Mouse (Mus musculus) brain, adult 2 months (tissue): ENCODE results near the gene Zdhhc17.

Source experiments
- DNase-seq: peaks from one replicate; pipeline ENCODE4 v3.0.0; 2011; ENCODE audit warnings: low read depth, low spot score

The Zdhhc17 gene

GRCm38 (mm10) chr10:111005611-111006488 lies 4.1 kb downstream of the Zdhhc17 start:
- peak; percentile 67 for DNase-seq

GRCm38 (mm10) chr10:111004220-111004619 lies 5.7 kb downstream of the Zdhhc17 start:
- no peak for DNase-seq

DNA sequence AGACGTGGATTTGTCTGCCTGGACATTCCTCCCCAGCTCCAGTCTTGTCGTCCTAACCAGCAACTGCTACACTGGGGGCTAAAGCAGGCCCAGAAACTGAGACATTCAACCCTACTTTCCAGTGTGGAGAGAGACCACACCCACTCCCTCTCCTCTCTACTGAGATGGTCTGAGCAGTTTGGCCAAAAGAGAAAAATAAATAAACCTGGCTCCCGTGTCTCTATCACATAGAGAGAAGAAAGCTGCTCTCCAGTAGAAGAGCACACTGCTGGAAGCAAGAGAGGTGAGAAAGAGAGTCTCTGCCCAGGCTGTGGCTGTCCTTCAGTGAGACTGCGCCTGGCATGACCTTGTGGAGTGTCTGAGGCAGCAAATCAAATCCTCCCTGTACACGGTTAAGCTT lies 10.7 kb downstream of the Zdhhc17 start:
- DNase-seq = no peak

DNA sequence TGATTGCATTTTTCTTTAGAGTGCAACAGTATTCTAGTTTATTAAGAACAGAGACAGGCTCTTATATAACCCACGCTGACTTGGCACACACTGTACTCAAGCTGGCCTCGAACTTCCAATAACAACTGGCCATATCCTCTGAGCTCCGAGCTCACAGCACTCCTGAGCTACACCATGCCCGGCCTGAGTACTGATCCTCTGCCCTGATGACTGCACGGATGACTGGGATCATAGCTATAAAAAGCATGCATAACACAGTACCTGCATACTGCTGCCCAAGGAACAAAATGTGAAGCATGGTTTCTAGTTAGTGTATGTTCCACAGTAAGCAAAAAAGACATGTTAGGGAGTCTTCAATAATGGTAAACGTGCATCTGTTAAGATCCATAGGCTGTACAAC lies 12.8 kb downstream of the Zdhhc17 start:
- DNase-seq = no peak

GRCm38 (mm10) chr10:110994761-110995160 lies 15.2 kb downstream of the Zdhhc17 start:
- DNase-seq = no peak

DNA sequence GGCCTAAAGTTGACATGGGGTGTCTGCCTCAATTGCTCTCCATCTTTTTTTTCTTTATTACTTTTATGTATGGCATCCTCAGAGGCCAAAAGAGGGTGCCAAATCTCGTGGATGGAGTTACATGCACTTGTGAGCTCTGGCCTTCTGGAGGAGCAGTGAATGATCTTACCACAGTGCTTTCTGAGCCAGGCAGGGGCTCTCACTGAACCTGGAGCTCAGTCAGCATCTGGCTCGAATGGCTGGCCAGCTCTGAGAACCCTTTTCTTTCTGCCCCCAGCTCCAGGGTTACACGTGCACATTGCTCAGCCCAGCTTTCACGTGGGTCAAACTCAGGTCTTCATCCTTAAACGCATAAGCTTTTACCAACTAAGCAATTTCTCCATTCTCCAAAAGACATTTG lies 16.7 kb downstream of the Zdhhc17 start:
- peak; percentile 29 for DNase-seq

DNA sequence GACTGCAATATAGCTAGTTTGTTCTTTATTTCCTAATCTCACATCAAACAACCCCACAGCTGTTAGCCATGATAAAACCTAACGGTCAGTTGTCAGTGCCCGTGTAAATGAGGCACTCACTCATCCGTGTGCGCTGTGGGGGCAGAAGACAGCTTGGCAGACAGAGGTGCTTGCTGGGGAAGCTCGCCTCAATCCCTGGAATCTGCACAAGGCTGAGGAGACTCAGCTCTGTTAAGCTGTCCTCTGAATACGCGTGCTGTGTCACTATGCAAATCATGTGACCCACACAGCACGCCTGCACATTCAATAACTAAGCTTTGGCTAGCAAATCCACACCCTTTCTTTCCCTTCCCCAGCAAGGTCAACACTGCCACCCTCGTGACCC lies 17.9 kb downstream of the Zdhhc17 start:
- DNase-seq = peak; percentile 75

- DNase-seq = no peak
Observed at GRCm38 (mm10) chr10:110991307-110992046, 18.5 kb downstream of the Zdhhc17 start.

GRCm38 (mm10) chr10:110989729-110990128 lies 20.2 kb downstream of the Zdhhc17 start:
- peak; percentile 76 for DNase-seq

DNA sequence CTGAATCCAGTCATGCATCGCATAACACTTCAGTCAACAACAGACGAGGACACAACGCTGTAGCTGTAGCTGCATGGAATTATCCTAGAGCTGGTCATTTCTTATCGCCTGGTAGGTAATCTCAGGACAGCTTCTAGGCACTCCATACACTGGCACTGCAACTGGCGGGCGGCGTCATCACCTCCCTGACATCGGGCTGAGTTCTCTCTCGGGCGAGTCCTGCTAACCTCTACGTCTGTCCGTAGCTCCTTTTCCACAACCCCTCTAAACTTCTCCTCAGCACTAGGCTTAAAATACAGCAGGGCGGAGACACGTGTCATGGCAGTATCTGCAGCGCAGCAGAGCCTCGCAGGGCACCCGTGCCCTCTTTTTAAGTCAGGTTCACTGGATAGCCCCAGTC lies 23.3 kb downstream of the Zdhhc17 start:
- DNase-seq = no peak

- no peak for DNase-seq
Observed at GRCm38 (mm10) chr10:110982771-110983170, 27.2 kb downstream of the Zdhhc17 start.

- no peak for DNase-seq
Observed at GRCm38 (mm10) chr10:110980441-110980840, 29.5 kb downstream of the Zdhhc17 start.

- no peak for DNase-seq
Observed at GRCm38 (mm10) chr10:110979431-110979830, 30.5 kb downstream of the Zdhhc17 start.

- DNase-seq = no peak
Observed at GRCm38 (mm10) chr10:110977379-110977778, 32.6 kb downstream of the Zdhhc17 start.

DNA sequence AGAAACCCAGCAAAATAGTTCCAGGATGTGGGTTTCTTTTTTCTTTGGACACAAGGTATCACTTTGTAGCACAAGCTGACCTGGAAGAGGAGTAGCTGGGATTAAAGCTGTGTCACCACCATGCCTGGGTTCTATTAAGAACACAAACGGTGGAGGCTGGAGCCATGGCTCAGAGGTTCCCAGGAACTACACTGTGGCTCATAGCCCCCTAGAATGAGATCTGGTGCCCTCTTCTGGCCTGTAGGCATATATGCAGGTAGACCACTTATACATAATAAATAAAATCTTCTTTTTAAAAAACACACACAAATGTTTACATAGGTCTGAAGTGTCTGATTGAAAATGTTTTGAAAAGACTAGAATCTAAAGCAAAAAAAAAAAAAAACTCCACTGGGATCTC lies 33.9 kb downstream of the Zdhhc17 start:
- DNase-seq = peak; percentile 78

- no peak for DNase-seq
Observed at GRCm38 (mm10) chr10:110974885-110975284, 35.1 kb downstream of the Zdhhc17 start.

DNA sequence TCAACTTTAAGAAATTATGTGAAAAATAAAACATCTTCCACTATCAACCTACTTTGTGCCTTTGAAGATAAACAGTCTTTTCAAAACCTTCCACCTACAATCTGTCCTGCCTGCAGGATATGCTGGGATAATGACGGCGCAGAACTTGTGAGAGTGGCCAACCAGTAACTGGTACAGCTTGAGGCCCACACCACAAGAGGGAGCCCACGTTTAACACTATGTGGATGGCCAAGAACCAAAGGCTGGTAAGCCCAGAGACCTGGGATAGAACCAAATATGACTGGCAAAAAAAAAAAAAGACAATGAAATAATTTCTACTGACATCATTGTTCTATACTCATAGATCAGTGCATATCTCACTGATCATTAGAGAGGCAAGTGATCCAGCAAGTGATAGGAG lies 35.5 kb downstream of the Zdhhc17 start:
- peak; percentile 87 for DNase-seq

DNA sequence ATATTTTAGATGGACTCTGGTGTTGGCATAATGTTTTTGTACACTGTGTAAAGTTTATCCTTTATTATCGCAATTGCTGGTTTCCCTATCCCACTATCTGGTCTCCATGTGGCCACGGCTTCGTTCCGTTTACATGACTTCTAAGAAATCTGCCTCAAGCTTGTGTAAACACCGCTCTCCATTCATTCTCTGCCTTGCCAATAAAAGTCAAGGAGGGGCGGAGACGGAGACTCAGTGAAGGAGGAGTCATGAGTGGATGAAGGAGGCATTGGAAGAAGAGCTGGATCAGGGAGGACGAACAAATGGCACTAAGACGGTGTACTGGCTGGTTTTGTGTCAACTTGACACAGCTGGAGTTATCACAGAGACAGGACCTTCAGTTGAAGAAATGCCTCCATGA lies 37.9 kb downstream of the Zdhhc17 start:
- DNase-seq = no peak

GRCm38 (mm10) chr10:110971483-110971882 lies 38.5 kb downstream of the Zdhhc17 start:
- DNase-seq = no peak

DNA sequence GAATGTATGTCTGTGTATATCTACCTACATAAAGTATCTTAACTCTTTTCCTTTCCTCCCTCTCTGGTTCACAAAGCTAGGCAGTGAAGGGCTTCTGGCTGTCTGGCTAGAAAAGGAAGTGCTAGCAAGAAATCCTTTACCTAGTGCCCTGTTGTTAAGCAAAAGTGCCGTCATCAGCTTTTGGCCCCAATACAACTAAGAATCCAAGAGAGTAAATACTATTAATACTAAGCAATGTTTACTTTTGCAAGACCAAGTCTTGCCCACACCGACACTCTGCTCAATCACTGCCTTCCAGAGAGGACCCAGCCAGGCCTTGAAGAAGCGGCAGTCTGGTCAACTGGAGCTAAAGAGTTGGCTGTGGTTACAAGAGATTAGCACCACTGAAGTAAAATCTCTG lies 38.9 kb downstream of the Zdhhc17 start:
- DNase-seq = no peak

DNA sequence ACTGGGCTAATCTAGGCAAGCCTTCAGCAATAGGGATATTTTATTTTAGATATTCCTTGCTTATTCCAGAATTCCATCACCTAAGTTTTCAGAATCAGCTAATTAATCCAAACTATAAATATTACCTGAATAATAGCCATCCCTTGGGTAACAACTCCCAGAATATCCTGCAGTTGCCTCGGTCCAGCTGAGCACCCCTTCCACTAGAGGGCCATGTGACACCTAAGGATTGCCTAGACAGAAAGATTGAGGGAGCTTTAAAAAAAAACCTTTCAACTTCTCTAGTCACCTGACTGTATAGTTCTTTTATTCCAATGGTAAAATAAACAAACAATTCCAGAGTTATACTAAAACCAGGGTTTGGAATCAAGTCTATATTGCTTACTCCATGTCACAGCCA lies 47.8 kb downstream of the Zdhhc17 start:
- peak; percentile 26 for DNase-seq

- DNase-seq = peak; percentile 27
Observed at GRCm38 (mm10) chr10:110960841-110961240, 49.1 kb downstream of the Zdhhc17 start.

DNA sequence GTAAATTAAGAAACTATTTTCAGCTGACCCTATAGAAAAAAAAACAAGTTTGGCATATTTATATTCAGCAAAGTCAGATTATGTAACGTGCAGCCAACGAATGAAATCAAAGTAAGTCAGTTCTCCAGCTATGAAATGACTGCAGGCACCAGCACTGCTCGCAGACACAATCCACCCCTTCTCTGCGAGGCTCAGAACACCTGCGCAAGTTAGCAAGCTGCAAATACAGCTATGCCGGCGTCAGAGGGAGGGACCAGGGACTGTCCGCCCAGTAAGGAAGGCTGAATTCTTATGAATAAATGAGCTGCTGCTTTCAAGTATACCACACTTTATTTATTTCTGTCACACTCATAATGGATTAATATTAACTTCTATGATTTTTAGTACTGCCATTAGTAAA lies 50.2 kb downstream of the Zdhhc17 start:
- peak; percentile 73 for DNase-seq
